Mouse (Mus musculus) megakaryocyte, adult 5-6 weeks (primary cell): ENCODE measurements around the gene Prmt8. TPM values are rescaled to one million over a fixed set of nuclear protein-coding genes. Genes with fewer than 3 reads are reported as not detected.

Experiments
- ATAC-seq: 2 replicates; pipeline ENCODE4 v1.8.0; 2016; ENCODE audit warnings: mild to moderate bottlenecking, inconsistent platforms; ENCODE audit not compliant: poor library complexity, severe bottlenecking
- total RNA-seq, 2 experiments: library from RNA; stranded (forward) in 1 of 2; stranded (reverse) in 1 of 2; fragments of 153-499, 151-499 nt in 1 of 2; fragments of 221-1000, 200-1000 nt in 1 of 2; gene quantifications; 2 replicates each; pipeline versions ENCODE4 v1.2.3 to v1.2.4; 2015 to 2017

Gene Prmt8
- not detected in 2 replicates for total RNA-seq (2015)
- total RNA-seq (2017): not detected in 2 replicates

DNA sequence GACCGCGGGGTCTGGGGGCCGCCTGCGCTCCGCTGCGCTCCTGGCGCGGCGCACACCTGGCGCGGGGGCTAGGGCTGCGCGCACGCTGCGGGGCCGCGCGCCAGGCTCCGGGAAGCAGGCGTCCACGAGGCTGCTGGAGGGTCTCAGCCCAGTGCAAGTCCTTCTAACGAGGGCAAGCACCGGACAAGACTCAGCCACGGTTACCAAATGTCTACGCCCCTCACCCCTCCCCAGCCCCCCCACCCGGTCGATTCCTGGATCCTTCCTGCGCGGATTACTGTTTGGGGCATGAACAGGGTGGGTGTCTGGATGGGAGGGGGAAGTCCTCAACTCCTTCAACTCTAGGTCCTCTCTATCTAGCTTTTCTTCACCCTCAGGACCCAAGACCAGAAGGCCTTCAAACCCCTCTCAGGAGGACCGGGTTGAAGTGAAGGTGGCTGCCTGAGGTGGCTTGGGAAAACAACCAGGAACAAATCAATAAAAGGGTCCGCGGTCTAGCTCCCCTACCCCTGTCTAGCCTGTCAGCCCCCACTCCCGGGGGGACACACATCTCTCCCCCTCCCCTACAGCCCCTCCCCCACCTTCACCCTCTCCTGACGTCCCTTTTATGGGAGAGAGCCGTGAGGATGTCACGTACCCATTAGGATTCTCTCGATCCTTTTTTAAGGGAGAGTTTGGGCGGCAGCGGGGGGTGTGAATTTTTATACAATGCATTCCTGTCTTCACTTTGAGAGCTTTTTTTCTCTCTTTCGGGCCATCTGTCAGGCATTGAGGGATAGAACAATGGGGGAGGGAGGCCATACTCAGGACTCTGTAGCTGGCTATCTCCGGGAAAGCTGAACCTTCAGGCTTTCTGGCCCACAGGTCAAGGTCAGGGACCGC, at the start of gene Prmt8:
Prmt8 (minus strand) TSS at position 198 of the 882 bp plus-strand sequence.
- no peak for ATAC-seq

DNA sequence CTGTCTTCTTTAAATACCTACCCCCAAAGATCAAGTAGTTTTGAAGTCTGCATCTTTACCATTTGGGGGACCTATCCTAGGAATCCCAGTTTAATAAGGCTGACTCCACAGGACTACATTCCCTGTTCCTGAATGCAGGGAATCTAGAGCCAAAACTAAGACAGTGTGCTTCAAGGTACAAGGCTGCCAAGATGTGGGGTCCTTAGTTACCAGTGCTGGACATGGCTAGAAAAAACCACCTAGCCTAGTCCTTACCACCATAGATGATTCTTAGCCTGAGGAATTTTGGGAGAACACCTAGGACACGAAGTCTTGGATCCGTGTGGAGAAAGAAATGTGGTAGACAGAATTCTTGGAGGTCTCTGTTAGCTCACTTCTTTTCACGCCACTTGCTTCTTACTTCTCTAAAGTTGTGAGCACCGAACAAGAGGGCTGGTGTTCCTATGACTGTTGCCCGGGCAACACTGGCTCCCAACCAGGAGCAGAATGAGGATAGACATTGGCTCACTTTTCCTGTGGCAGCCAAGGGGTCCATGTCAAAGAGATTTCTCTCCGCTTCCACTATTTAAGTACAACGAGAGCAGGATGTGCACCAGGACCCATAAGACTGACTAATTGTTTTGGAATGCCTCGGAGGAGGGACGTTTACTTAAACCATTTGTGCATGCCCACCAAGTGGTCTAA, 33.9 kb upstream of the Prmt8 start:
- ATAC-seq: no peak

DNA sequence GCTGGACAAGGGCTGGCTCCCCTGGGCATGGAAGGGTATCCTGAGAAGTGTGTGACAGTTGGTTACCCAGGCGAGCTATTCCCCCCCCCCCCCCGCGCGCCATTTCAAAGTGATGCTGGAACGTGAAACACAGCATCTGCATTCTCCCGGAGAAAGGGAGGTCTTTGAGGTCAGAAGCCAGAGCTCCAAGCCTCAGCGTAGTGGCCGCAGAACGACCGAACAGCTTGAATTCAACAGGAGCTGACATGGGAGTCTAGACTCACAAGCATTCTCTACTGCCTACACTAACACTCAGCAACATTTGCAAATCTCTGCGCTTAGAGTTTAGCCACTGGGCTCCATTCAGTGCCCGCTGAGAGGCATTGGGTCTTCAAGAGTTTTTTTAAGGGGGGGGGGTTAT, 32.9 kb upstream of the Prmt8 start:
- ATAC-seq: no peak

DNA sequence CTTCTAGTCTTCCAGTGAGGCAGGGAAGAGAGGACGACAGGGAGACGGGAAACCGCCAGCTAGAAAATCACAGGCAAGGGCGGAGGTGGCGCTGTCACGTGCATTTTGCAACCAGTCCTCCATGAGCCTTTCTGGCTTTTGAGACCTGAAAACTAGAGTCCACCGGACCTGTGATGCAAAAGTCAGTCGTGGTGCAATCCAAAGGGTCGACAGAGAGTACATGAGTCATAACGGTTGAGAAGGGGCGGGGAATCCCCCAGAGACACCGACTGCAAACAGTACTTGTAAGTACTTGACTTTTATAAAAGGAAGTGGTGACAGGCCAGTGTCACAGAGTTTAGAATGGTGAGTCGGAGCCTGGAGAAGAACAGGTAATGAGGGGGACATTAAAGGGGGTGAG, 20.8 kb upstream of the Prmt8 start:
- peak; percentile 81 for ATAC-seq

DNA sequence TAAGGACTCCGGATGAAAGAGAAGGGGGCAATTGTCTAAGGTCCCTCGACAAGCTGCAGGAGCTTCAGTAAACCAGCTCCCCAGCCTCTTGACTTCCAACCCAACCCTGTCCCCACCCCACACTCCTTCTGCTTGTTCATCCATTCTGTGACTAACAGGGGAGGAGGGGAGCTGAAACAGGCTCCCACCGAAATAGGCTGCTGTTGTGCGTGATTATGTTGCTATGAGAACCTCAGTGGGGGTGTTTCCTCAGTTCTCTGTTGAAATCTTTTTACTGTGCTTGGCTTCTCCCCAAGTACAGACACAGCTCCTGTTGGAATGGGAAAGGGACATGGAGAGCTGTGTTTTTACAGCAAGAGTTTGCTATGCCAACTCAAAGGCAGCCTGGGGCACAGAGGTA, 1.5 kb upstream of the Prmt8 start:
- no peak for ATAC-seq

DNA sequence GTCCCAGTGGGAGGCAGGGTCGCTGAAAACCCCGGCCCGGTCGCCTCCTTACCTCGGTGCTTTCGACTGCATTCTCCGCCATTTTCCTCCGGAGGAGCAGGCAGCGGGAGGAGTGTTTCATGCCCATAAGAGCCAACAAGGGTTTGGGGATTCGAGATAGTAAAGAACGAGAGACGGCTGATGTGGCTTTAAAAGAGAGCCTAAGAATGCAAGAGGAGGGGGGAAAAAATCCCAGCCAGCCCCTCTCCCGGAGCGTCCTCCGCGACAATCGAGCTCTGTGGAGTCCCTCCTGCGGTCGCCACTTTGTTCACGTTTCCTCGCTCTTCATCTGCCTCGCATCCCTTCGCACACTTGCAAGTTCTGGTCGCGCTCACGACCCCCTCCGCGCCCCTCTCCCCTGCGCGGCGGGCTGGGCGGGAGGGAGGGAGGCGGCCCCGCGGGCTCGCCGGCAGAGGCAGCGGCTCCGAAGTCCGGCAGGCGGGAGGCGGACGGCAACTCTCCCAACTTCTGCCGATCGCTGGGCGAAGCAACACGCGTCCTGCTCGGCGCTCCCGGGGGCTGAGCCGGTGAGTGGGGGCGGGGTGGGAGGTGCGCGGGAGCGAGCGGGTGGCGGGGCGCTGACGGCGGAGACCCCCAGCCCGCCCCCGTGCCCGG, 524 bp downstream of the Prmt8 start:
- ATAC-seq: no peak

DNA sequence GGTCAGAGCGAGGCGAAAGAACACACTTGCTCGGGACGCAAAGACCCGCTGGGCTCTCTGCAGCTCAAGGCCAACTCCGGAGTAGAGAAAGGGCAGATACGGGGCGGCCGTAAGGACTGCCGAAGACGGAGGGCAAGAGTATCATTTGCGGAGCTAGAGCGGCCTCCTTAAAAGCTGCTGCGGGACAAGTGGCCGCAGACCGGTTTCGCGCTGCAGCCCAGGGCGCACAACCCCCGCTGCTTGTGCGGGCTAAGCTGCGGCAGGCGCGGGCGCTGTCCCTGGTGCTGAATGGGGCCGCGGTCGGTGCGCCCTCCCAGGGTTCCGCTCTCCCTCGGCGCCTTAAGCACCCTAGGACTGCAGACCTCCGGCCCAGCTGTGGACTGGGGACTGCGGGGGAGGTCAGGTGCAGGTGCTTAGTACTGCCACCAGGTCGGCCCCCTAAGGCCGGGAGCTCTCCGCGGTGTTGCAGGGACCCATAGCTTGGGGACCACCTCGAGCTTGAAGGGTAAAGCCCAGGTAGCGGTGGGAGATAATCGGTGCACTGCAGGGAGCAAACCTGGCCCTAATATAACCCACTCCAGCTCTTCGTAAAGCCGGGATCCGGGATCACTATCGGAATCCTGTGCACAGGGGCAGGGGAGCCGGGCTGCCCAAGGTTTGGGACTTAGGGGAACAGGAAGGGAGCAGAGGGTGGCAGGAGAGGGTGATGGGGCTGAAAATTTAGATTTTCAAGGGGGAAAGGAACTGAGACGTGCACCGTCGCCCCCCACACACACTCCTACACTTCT, 1.4 kb downstream of the Prmt8 start:
- ATAC-seq: no peak

DNA sequence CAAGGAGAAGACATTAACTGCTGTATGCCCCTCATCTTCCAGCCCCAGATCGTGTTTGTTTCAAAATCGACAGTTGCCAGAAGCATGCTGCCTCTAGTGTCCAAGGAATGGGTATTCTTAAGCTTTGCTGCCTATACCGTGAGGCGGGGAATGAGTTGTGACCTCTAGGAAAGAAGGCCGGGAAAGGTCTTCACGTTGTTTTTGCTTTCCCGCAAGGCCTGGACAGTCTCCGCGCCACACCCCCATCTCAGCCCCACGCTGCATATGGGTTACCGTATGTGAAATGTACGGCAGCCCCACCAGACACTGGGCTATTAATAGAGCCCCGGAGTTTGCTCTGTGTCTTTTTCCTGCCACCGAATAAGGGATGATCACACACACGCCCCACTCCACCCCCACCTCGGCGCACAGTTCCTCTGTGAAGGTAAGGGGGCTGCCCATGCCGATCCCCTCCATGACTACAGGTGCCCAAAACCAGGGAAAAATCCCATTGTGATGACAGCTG, 2.0 kb downstream of the Prmt8 start:
- no peak for ATAC-seq

DNA sequence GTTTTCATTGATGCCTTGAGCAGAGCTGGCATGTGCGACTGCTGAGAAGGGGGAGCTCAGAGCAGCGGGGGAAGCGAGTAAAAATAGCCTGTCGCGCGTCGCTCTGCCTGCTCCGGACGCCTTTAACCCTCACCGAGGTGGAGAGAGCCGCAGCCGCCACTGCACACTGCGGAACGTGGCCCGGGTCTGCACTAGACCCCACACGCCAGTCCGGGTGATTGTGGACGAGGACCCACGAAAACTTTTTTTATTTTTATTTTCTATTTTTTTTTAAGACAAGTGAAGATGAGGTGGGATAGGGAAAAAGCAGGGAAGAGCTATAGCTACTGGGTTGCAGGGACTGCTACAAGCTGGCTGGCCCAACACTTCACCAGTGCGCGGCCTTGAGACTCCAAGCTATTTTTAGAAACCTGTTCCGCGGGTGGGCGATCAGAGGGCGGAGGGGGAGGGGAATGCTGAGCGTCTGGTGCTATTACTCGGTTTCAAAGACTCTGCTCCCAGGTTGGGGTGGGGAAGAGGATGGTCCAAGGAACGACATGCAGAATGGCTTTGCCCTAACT, 2.6 kb downstream of the Prmt8 start:
- ATAC-seq: no peak

DNA sequence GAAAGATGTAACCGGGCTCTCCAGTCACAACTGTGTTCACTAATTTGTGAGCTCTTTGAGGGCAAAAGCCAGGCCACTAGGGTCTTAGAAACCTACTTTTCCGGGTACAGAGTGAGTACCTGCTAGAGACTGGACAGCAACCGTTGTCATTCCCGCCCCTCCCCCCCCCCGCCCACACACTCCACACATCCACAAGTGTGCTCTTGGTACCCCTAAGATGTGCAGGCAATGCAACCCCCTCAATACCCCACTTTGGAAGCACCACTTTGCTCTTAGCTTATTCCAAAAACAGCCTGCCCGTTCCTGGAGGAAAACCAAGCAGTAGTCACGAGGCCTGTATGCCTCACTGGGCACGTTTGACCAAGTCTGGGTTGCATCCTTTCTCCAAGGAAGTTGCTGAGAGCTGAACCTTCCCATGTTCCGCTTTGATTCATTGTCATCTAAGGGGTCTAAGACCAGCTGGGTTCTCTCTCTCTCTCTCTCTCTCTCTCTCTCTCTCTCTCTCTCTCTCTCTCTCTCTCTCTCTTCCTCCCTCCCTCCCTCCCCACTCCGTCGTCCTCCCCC, 3.1 kb downstream of the Prmt8 start:
- ATAC-seq: no peak

DNA sequence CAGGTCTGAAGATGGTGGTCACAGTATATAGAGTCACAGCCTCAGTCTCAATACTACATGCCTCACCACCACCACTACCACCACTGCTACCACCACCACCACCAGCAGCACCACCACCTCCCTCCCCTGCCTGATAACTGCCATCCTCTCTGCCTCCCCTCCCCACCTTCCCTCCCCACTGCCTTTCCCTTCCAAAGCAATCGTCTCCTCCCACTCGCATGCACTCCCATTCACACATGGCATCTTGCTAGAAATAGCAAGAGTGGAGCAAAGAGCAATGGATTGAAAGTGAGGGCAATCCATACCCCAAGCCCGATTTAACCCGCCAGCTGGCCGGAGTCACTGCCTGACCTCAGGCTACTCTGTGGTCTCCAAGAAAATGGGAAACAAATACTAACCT, 3.7 kb downstream of the Prmt8 start:
- no peak for ATAC-seq

DNA sequence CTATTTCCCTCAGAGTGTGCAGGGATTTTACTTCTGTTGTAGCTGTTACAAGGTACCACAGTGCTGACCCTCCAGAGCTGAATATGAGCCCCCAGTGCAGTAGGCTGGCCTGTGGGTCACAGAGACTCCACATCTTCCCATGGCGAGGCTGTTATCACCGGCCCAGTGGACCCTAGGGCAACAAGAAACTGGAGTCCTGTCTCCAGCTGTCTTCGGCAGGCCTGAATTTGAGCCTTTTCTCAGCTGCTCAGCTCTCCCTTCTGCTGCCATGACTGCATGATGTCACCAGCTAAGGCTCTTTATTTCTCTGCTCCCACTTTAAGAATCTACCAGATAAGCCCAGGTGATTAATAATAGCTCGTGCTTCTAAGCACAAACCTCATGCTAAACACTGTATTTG, 11.0 kb downstream of the Prmt8 start:
- ATAC-seq: no peak

DNA sequence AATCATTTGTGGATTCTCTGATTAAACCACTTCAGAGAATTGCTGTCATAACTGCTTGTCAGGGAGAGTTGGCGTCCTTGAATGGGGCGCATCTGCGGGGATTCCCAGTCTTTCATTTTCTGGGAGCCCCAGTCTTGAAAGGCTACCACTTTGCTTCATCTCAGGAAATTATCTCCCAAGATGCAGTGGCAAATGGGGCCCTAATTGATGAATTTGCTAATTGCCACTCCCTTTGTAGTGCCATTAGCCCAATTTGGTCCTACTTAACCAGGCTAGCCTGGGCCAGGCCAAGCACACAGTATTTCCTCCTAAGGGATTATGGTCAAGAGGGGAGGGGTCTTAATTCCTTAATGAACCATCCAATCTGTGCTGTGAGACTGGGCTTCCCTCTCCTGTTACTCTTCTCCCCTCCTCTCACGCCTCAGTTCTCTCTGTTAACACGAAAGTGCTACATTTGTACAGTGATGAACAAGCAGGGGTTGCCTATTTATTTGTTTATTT, 11.6 kb downstream of the Prmt8 start:
- no peak for ATAC-seq

DNA sequence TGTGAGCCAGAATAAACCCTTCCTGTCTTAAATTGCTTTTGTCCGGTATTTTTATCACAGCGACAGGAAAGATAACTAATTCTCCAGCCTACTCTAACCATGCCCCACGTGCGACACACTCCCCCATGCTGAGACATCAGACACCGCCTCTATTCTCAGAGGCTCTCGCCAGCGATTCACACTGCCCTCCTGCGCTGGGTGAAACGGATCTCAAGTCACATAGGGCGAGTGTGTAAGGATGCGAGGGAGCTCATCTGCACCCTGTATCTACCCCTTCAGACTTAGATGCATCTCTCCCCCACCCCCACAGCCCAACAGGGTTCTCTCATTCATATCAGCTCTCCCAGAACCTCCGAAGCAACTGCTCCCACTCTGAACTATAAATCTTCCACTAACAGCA, 12.4 kb downstream of the Prmt8 start:
- ATAC-seq: no peak

DNA sequence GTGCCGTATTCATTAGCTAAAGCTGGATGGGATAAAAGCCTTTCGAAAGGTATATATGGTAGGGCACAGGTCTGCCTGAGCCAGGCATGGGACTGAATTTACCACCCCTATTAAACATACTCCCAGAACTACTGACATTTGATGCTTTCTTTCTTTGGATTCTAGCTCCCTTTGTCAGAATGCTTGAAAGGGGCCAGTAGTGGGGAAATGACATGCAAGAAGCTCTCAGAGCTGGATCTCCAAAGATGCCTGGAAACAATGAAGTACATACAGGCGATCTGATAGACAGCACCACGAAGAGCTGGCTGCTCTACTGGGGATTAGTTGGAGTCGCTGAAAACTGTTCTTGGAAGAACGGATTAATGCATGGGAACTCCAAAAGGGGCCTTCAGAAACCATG, 16.0 kb downstream of the Prmt8 start:
- no peak for ATAC-seq

DNA sequence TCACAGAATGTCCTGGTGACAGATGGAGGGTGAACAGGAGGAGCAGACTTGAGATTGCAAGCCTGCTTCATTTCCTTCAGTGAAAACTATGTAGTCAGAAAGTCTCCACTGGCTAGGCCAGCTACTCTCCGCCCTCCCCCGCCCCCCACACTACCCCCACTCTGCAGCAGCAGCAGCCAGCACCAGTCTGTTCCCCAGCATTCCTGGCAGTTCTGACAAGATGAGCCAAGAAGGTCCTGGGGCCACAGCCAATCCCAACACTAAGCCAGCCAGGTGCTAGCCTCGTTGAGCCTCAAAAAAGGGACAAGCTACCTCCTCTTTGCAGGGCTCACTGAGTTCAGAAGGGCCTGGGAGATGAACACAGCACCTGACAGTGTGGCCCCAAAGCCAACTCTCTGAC, 16.6 kb downstream of the Prmt8 start:
- no peak for ATAC-seq

DNA sequence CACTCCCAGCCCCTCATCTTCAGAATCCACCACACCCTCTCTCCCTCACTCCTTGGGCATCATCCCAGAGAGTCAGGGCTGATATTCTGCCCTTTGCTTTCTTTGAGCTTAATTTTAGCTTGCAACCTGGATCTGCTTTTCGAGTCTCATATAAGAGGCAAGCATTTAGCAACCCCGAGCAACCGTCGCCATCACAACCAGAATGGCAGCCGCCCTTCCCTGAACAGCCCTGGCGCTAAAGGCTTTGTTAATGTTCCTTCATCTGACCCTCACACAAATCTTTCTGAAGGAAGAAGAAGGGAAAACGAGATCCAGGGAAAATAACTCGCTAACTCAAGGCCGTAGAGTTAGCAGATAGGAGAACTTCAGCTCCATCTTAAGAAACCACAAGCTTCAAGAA, 17.8 kb downstream of the Prmt8 start:
- ATAC-seq: no peak

DNA sequence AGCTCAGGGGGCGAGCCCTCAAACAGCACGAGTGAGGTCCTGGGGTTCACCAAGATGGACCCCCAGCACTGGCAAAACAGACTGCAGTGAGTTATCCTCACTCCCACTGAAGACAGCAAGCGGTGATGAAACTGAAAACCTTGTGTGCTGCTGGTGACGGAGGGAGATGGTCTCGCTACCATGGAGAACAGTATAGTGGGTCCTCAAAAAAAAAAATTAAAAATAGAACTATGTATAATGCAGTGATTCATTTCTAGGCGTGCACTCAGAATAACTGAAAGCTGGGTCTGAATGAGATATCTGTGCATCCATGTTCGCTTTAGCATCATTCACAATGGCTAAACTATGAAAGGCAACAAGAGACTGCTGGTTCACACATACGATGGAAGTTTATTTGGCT, 20.5 kb downstream of the Prmt8 start:
- ATAC-seq: no peak

DNA sequence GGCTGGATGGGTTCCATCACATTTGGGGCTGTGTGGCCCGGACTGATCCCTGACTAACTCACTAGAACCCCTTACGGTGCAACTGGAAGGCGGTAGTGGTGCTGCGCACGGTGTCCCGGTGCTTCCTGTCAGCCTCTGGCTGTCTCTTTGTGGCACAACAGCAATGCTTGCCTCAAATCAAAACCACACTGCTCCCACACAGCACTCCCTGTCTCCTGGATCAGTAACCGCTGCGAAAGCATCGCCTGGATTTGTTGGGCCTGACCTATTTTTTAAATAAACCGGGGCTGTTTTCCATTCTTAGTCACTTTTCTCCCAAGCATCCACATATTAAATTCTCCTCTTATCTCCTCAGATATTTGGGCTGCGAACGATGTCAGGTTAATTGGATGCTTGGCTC, 27.0 kb downstream of the Prmt8 start:
- no peak for ATAC-seq

DNA sequence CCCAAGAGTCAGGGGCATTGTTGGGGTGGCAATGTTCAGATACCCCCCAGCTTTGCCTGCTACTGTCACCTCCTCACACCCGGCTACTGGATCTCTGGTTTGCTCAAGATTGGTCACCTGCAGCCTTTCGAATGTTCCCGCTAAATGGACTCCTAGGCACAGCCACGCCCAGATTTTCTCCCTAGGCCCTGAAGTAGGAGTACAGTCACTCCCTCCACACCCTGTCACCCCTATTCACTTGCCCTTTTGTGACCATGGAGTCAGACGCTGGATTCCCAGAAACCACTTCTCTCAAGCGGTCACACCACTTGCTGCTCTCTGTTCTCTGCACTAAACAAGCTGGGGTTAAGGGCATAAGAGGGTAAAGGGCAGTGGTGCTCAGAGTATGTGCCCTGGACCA, 28.1 kb downstream of the Prmt8 start:
- ATAC-seq: no peak
